Mouse (Mus musculus) neutrophil, adult 83 days (primary cell): ENCODE results near the gene Usp6nl. TPM values are rescaled to one million over a fixed set of nuclear protein-coding genes. Genes with fewer than 3 reads are reported as not detected.

ENCODE experiments used
- total RNA-seq, 2 experiments: library from RNA; stranded (reverse); gene quantifications; one replicate each; pipeline ENCODE4 v1.2.4; 2023

Usp6nl gene
- 10 to 100 TPM; 12.2 to 13.1 TPM for total RNA-seq

DNA sequence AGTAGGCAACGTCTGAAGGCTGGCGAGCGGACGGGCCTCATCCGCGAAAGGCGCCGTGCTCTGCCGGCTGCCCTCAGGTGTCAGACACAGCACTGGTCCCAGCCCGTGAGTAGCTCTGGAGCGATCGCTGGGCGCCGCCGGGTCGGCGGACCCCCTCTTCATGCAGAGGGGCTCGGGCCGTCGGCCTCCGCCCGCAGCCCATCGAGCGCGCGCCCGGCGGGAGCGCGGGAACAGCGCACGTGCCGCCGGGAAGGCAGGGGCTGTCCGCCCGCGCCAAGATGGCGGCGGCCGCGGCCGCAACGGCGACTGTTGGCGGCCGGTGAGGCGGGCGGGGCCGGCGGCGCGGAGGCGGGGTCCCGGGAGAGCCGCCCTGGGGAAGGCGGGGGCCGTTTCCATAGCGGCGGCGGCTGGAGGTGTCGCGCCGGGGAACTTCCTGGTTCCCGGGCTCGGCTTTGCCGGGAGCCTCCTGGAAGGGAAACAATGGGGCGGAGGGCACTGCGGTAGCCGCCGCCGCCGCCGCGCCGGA, at the start of gene Usp6nl:
Gene Usp6nl (plus strand): TSS at position 292 of the 526 bp plus-strand sequence.

Other genes with a start within 250 kb of the Usp6nl start
- under 1 TPM in 1 of 2 experiments, not detected in 1; 0.53 TPM for gene Proser2, start 192.5 kb upstream of the Usp6nl start, total RNA-seq
- gene Echdc3, start 109.6 kb upstream of the Usp6nl start, total RNA-seq, result under 1 TPM; 0.35 to 0.64 TPM